ENCODE assay signal across 25 mouse cellular contexts in the genomic region with DNA sequence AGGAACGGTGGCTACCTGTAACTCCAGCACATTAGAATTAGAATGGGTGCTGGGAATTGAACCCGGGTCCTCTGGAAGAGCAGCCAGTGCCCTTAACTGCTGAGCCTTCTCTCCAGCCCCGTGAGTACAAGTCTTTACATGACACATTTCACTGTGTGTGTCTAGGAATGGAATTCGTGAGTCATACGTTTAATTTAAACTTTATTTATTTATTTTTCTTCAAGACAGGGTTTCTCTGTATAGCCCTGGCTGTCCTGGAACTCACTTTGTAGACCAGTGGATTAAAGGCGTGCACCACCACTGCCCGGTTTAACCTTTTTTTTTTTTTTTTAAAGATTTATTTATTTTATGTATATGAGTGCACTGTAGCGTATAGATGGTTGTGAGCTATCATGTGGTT.
"Had no signal": no experiment of that assay in that cellular context is flagged by ENCODE, and none has a peak within 500 bp of the region (broad histone marks: within the 10 kb centered on the region; RNA-seq: fewer than 3 reads in every experiment).

No protein-coding gene starts in this region.

- ATAC-seq: liver, embryonic 12.5 days; midbrain, embryonic 15.5 days had no signal

- H3K4me1 ChIP-seq: kidney, embryonic 15.5 days; limb, embryonic 10.5 days; limb, embryonic 13.5 days; liver, embryonic 12.5 days; liver, embryonic 15.5 days; lung, embryonic 15.5 days; midbrain, embryonic 12.5 days; midbrain, embryonic 15.5 days; neural tube, embryonic 13.5 days; stomach, embryonic 15.5 days had no signal

- H3K27me3 ChIP-seq: kidney, embryonic 15.5 days; limb, embryonic 13.5 days; liver, embryonic 12.5 days; liver, embryonic 15.5 days; lung, embryonic 15.5 days; midbrain, embryonic 12.5 days; midbrain, embryonic 15.5 days; neural tube, embryonic 13.5 days; stomach, embryonic 15.5 days had no signal

- H3K9me3 ChIP-seq: kidney, embryonic 15.5 days; limb, embryonic 10.5 days; limb, embryonic 13.5 days; liver, embryonic 15.5 days; lung, embryonic 15.5 days; midbrain, embryonic 12.5 days; midbrain, embryonic 15.5 days; neural tube, embryonic 13.5 days; stomach, embryonic 15.5 days had no signal

- DNase-seq: kidney, adult 2 months; kidney, postnatal 14 days; kidney, postnatal 4 days; layer of hippocampus, adult 9-11 months; liver; lung, adult 18-20 months; lung, postnatal 10 days; lung, postnatal 36 days; retina, postnatal 1 day; right cerebral cortex, postnatal 25 days; spleen, adult 18-20 months; thymus, adult 18-20 months; thymus, postnatal 36 days had no signal

- H3K4me3 ChIP-seq: kidney, embryonic 15.5 days; layer of hippocampus, adult 2 months; limb, embryonic 10.5 days; limb, embryonic 13.5 days; liver, embryonic 12.5 days; liver, embryonic 15.5 days; lung, embryonic 15.5 days; midbrain, embryonic 12.5 days; midbrain, embryonic 15.5 days; myocyte; neural tube, embryonic 13.5 days; stomach, embryonic 15.5 days had no signal

- H3K9ac ChIP-seq: kidney, embryonic 15.5 days; limb, embryonic 13.5 days; liver, embryonic 12.5 days; liver, embryonic 15.5 days; lung, embryonic 15.5 days; midbrain, embryonic 12.5 days; midbrain, embryonic 15.5 days; neural tube, embryonic 13.5 days; stomach, embryonic 15.5 days had no signal

- H3K4me2 ChIP-seq: kidney, embryonic 15.5 days; limb, embryonic 13.5 days; liver, embryonic 12.5 days; liver, embryonic 15.5 days; lung, embryonic 15.5 days; midbrain, embryonic 12.5 days; midbrain, embryonic 15.5 days; neural tube, embryonic 13.5 days; stomach, embryonic 15.5 days had no signal

- H3K27ac ChIP-seq: kidney, embryonic 15.5 days; layer of hippocampus, adult 2 months; limb, embryonic 10.5 days; limb, embryonic 13.5 days; liver, embryonic 12.5 days; liver, embryonic 15.5 days; lung, embryonic 15.5 days; midbrain, embryonic 12.5 days; midbrain, embryonic 15.5 days; neural tube, embryonic 13.5 days; stomach, embryonic 15.5 days had no signal
